Mouse (Mus musculus) liver, postnatal 0 days (tissue): ENCODE results near the gene Rpl7l1.

Experiments
- CTCF ChIP-seq: sonication (generic); IDR thresholded peaks from 2 replicates; pipeline ENCODE4 v1.5.1; 2016; ENCODE audit warnings: antibody characterized with exemption, low read depth
- EP300 ChIP-seq: IDR thresholded peaks from 2 replicates; pipeline ENCODE4 v1.6.1; 2016; ENCODE audit warnings: antibody characterized with exemption, low read depth, mild to moderate bottlenecking

DNA sequence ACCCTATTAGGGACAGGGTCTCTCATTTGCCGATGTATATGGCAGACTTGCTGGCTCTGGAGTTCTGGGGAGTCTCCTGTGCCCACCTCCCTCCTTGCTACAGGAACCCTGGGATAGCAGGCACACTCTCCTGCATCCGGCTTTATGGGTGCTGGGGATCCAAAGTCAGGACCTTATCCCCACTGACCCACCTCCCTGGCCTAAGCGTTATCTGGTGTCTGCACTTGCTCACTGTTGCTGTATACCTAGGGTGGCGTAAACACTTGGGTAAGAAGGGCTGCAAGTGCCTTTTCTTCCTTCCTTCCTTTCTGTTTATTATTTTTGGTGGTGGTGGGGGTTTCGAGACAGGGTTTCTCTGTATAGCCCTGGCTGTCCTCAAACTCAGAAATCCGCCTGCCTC lies 41.2 kb downstream of the Rpl7l1 start:
- TF ChIP-seq CTCF (no peak), EP300 (no peak)
